Mouse (Mus musculus): ENCODE measurements around the gene Setdb1.

Setdb1 gene

DNA sequence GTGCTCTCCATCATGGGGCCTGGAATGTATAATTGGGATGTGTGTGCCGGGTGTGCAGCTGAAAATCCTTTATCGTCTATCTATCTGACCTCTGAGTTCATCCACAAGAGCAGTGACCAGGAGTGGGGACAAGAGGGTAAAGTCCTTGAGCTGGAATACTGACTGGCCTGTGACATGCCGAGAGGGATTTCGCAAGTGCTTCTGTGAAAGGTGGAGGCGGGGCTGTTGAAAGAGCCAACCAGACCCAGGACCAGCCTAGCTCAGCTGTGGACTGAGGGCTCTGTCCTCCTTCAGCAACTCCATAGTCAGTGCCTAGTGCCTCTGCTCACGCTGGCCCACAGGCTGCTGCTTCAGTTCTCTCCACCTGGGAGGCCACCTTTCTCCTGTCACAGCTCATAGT lies 38.5 kb downstream of the Setdb1 start:
- peak; percentile 49 to 66 for DNase-seq

DNA sequence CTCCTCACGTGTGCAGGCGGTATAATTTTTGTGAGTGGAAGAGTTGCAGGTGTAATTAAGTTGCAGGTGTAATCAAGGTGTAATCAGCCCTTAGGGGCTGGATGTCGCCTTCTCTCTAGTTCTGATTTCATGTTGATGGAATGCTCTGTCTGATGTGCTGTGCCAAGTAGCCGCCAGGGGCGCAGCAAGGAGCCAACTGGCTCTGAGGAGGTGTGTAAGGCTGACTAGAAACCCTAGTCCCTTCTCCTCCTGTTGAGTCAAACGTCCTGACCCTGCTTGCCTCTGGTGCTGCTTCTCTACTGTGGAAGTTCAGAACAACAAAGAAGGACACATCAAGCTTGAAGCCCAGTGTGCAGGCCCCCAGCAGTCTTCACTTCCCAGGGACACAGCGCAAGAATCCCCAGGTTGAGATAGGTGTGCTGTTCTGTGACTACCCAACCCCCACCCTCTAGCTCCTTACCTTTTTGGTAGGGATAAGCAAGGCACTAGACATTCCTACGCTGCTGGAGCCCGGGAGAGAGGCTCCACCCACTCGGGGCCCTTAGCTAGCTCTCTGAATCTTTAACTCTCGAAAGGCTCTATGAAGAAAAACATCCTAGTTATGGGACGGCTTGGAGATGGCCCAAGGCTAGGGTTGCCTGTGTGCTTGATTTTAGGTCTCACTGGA lies 39.5 kb downstream of the Setdb1 start:
- peak; percentile 81 to 86 for DNase-seq

DNA sequence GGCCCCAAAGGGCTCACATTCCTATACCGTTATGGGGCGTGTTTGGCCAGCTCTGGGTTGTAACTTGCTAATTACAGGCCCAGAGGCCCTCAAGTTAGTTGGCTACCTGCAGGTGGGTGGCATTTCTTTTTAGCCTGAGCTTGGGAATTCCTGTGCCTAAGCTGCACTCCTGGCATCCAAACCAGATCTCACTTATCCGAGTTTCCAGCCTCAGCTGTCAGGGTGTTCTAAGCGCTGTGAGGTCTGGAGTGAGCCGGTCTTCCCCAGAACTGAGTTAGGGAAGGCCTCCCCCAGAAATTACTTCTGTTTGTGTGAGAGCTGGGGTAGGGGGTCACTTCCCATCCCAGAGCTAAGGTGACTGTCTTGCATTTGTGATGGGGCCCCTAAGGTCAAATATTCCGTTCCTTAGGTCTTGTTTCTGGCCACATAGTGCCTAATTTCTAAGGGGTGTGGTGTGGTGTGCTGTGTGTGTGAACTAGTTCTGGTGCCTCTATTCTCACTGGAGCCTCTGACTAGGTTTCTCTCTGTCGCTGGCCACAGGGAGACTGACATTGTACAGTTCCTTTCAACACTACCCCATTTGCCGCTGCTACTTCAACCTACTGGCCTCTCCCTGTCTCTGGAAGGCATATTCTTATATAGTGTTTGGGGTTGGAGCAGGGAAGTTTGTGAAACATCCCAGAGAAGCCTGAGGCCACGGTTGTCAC lies 41.0 kb downstream of the Setdb1 start:
- DNase-seq: no peak

- peak; percentile 93 to 96 for DNase-seq
Observed at GRCm38 (mm10) chr3:95315094-95315843, 41.7 kb downstream of the Setdb1 start.

- DNase-seq: no peak
Observed at GRCm38 (mm10) chr3:95314486-95315093, 42.4 kb downstream of the Setdb1 start, which contains the start of gene Cers2. Cers2 (plus strand) TSS chr3:95314791.

DNA sequence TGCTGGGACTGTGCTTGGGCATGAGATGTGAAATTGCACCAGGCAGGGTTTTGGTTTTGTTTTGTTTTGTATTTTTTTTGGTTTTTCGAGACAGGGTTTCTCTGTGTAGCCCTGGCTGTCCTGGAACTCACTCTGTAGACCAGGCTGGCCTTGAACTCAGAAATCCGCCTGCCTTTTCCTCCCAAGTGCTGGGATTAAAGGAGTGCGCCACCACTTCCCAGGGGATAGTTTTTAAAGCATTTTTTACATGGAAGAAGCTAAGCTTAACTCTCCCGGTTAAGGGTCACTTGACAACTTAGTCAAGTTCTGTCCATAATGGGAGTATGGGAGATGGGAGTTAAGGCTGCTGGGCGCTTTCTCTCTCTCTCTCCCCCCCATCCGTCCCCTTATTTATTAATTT lies 42.9 kb downstream of the Setdb1 start:
- DNase-seq: no peak

- DNase-seq: no peak
Observed at GRCm38 (mm10) chr3:95313476-95313875, 43.5 kb downstream of the Setdb1 start.

DNA sequence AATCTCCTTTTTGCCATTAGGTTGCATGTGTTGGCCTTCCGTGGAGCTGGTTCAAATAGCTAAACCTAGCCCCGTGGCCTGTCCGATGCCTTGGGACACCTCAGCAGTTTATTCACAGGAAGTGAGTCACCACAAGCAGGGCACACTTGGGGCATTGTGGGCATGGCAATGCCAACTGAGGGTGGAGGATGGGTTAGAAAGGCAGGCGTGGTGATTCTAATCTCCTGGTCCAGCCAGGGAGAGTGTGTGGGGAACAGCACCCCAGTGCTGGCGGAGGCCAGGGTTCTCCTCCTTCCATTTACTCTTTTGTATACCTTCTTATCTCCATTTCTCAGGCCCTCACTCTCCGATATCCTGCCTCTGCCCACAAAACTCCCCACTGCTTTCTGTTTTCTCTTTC lies 44.4 kb downstream of the Setdb1 start:
- no peak for DNase-seq

- peak; percentile 79 to 84 for DNase-seq
Observed at GRCm38 (mm10) chr3:95310968-95311882, 45.8 kb downstream of the Setdb1 start.

GRCm38 (mm10) chr3:95310496-95310895 lies 46.5 kb downstream of the Setdb1 start:
- DNase-seq: no peak

DNA sequence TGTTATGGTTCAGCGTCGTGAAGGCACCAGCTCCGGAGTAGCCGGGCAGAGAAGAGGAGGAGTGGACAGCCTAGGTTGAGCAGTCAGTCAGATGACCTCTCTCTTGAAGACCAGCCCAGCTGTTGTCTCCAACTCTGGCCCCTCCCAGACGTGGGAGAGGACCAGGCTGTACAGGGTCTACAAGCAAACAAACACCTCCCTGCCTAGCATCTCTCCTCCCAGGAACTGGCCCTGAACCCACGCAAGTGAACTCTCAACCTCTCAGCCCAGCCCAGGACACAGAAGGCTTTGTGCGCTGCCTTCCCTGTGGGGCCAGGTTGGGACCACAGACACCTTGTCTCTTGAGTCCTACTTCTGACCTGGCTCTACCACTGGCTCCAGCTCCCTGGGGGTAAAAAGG lies 49.9 kb downstream of the Setdb1 start, which contains the start of gene Anxa9:
Gene Anxa9 (minus strand): TSS at position 77 of the 400 bp plus-strand sequence.
- peak; percentile 33 to 54 for DNase-seq

DNA sequence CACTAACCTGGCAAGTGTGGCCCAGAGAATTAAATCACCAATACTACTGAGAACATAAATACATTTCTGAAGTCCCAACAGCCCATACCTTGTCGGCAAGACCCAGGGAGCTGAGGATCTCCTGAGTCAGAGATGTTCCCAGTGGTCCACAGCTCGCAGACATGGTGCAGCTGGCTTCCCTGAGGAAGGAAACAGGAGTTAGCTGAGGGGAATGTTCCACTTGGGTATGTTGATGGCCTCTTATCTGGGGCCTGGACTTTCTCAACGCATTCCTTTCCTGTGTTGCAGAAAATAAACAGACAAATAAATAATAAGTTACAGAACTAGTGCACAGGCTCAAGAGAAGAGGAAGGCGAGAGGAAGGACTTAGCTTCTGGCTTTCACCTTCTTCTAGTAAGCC lies 50.8 kb downstream of the Setdb1 start:
- DNase-seq: no peak

- no peak for DNase-seq
Observed at GRCm38 (mm10) chr3:95301204-95301796, 55.7 kb downstream of the Setdb1 start.

GRCm38 (mm10) chr3:95298018-95298417 lies 59.0 kb downstream of the Setdb1 start:
- no peak for DNase-seq

GRCm38 (mm10) chr3:95296103-95296469 lies 60.9 kb downstream of the Setdb1 start:
- peak; percentile 70 to 76 for DNase-seq

DNA sequence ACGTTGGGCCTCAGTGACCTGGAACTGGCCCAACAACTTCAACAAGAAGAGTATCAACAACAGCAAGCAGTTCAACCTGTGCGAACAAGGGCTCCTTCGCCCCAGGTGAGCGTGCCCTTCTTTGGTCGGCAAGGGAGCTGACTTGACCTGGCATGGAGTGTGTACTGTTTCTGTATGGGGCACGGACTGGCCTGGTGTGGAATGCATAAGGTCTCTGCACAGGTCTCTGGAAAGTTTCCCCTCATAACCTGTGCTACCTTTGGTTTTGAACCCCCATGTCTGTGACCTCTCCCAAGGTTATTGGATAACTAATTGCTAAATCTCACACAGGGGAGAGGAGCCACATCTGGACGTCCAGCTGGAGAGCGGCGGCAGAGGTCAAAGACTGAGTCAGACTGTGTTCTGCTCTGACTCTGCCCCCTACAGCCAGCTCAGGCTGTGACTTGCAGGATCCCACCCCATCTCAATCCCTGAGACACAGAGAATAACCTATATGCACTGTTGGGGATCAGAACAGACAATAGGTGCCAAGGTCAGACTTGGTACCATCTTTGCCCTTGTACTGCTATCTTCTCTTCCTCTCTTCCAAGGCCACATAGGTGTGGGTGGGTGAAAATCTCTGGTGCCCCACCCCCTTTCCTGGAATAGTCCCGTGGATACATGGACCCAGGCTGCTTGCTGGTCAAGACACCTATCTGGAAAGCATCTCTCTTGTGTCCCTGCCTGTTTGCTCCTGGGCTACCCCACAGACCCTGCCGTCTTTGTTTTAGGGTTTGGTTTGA lies 61.5 kb downstream of the Setdb1 start:
- peak; percentile 29 to 52 for DNase-seq

DNA sequence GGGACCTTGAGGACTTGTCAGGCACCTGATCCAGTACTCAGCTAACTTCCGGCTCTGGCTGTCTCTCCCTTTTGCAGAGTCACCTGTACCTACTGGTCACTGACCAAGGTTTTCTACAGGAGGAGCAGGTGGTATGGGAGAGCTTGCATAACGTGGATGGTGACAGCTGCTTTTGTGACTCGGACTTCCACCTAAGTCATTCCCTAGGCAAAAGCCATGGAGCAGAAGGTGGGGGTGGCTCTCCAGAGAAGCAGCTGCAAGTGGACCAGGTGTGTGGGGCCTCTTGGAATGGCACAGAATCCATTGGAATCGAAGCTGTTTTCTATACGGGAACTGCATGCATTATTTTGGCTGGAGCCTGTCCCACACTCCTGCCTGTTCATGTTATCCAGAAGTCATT lies 62.3 kb downstream of the Setdb1 start:
- no peak for DNase-seq

- DNase-seq: no peak
Observed at GRCm38 (mm10) chr3:95294316-95294715, 62.7 kb downstream of the Setdb1 start.

DNA sequence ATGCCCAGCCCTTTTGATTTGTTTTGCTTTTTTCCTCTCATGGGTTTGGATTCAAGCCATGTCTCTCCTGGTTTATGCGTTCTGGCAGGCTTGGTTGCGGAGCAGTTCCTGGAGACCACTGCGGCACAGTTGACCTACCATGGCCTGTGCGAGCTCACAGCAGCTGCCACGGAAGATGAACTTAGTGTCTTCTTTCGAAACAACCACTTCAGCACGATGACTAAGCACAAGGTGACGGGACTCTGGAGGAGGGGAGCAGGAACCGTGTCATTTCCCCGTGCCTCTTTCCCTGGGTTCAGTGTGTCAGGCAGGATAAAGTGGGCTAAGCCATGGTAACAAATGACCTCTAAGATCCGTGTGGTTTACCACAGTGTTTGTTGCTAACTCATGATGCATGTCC lies 63.5 kb downstream of the Setdb1 start:
- peak in 1 of 2 experiments; percentile 30 for DNase-seq

DNA sequence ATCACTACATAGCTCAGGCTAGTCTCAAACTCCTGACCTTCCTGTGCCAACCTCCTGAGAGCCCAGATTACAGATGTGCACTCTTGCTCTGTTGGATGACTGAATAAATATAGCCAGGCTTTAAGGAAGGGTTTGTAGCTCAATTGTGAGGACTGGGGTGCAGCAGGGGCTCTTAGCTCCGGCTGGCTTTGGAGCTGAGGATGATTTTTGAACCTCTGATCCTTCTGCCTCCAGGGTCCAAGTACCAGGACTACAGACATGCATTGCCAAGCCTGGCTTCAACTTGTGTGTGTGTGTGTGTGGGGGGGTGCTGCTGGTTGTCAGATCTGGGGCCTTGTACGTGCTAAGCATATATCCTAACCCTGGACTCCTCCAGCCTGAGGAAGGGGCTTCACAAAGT lies 64.1 kb downstream of the Setdb1 start:
- no peak for DNase-seq

DNA sequence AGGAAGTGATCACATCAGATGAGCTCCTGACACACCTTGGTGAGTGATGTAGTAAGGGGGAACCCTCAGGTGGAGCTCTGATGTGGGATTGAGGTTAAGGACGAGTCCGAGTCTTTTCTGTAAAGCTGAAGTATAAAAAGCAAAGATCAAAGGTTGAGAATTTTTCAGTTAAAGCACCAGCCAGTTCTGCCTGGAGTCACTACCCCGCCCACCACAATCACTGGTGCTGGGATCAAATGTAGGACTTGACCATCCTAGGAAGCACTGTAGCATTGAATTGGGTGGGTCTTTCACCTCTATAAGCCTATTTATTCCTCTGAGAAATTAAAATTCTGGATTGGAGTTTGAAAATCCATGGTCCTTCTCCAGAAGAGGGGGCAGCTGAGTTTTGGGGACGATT lies 66.0 kb downstream of the Setdb1 start:
- DNase-seq: no peak

All from kidney, postnatal 4 days (tissue).